Mouse (Mus musculus): Measurements from ENCODE around the gene Hsd3b7. TPM values are rescaled to one million over a fixed set of nuclear protein-coding genes. Genes with fewer than 3 reads are reported as not detected.
"Not testable (repeated sequence)": the region's sequence is repeated elsewhere in the genome, so short reads cannot be mapped to it uniquely, and the experiment has no call there.

The Hsd3b7 gene
- polyA plus RNA-seq, 1 experiment from 2014 or later = 5.0 TPM

- no peaks in the 10 kb centered on the region for H3K27me3 ChIP-seq (ENCODE audit: low read depth, poor library complexity, severe bottlenecking)
- DNase-seq (ENCODE audit: low spot score) = no peak
- peaks cover 51% of the 10 kb centered on the region for H3K36me3 ChIP-seq
- peak overlapping the region; percentile 68 for H3K27ac ChIP-seq (replicated peaks)
- WGBS = 48% methylated on average over 13 of the region's 13 CpGs
- peak overlapping the region; percentile 61 for H3K4me3 ChIP-seq
- peaks cover 39% of the 10 kb centered on the region for H3K4me1 ChIP-seq
- no peaks in the 10 kb centered on the region for H3K9me3 ChIP-seq (replicated peaks)
These were observed 31.9 kb upstream of the Hsd3b7 start for GRCm38 (mm10) chr7:127768346-127768996.

DNA sequence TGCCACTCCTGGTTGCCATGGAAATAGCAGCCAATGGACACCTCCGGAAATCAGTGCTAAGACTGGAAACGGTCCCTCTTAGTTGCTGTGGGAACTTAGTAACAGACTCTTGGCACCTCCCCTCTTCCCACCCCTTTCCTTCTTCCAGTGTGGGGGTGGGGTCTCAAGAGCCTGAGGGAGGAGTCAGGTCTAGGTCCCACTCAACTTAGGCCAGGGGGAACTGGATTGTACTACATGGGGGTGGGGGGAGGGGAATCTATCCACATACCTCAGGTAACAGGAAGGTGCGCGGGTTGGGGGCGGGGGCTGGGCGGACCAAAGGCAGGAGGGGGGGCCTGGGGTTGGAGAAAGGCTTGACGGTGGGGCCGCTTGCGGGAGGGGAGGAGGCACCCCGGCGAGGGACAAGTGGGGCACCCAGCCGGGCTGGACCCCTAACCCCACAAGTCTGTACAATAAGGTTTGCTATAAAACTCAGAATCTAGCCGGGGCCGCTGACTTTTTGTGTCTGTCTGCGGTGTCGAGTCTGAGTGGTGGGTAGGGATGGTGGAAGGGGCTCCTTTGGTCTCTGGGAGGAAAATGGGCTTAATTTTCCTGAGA lies 31.3 kb upstream of the Hsd3b7 start:
- peaks cover 45% of the 10 kb centered on the region for H3K36me3 ChIP-seq
- peaks cover 44% of the 10 kb centered on the region for H3K4me1 ChIP-seq
- DNase-seq (ENCODE audit: low spot score) = peak; percentile 89
- peak overlapping the region; percentile 61 for H3K4me3 ChIP-seq
- H3K9me3 ChIP-seq (replicated peaks) = no peaks in the 10 kb centered on the region
- H3K27me3 ChIP-seq (ENCODE audit: low read depth, poor library complexity, severe bottlenecking) = no peaks in the 10 kb centered on the region
- 0% methylated on average over 16 of the region's 16 CpGs for WGBS
- peak overlapping the region; percentile 87 for H3K27ac ChIP-seq (replicated peaks)

GRCm38 (mm10) chr7:127769651-127770038 lies 30.8 kb upstream of the Hsd3b7 start, which contains the start of gene Orai3:
Gene Orai3 (plus strand): TSS chr7:127769815.
- H3K4me1 ChIP-seq = peaks cover 44% of the 10 kb centered on the region
- under 1% methylated on average over 24 of the region's 24 CpGs for WGBS

DNA sequence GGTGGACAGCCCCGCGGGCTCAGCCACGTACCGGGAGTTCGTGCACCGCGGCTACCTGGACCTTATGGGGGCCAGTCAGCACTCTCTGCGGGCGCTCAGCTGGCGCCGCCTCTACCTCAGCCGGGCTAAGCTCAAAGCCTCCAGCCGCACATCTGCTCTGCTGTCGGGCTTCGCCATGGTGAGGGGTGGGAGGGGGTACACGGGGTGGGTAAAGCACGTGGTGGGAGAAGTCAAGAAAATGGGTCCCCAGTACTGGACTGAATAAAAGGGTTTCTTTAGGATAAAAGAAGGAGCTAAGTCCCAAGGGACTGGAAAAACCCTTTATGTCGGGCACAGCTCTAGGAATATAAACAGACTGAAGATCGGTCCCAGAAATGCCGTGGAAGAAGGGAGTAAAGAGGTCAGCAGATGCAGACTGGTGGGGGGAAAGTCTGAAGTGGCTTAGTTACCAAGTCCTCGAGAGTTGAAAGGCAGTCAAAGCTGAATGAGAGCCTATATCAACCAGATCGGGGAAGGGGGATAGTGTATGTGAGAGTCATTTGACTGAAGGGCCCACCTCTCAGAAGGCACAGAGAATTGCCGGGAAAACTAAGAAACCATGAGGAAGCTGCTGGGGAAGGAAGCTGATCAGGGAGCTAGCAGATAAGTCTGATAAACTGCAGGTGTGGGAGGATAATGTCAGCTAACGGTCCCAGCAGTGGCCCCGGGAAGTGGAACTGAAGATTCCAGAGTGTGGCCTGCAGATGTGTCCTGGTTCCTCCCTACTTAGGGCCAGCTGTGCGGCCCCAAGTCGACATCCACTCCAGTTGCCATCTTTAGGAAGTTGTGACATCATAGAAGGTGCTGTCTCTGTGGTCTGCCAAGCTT lies 30.1 kb upstream of the Hsd3b7 start:
- H3K4me3 ChIP-seq = peak overlapping the region; percentile 61
- peaks cover 33% of the 10 kb centered on the region for H3K36me3 ChIP-seq
- DNase-seq (ENCODE audit: low spot score) = no peak
- H3K4me1 ChIP-seq = peaks cover 44% of the 10 kb centered on the region
- H3K27ac ChIP-seq (replicated peaks) = peak overlapping the region; percentile 87
- WGBS = 8% methylated on average over 27 of the region's 27 CpGs
- H3K9me3 ChIP-seq (replicated peaks) = no peaks in the 10 kb centered on the region
- H3K27me3 ChIP-seq (ENCODE audit: low read depth, poor library complexity, severe bottlenecking) = no peaks in the 10 kb centered on the region

More at GRCm38 (mm10) chr7:127769651-127770038, 30.8 kb upstream of the Hsd3b7 start, which contains the start of gene Orai3:
- Histone ChIP-seq H3K4me3 (peak within 1 kb of the TSS; percentile 61), H3K27me3 (ENCODE audit: low read depth, poor library complexity, severe bottlenecking) (no peaks in the 10 kb centered on the region), H3K27ac (replicated peaks) (peak within 1 kb of the TSS; percentile 87), H3K9me3 (replicated peaks) (no peaks in the 10 kb centered on the region), H3K36me3 (peaks cover 40% of the 10 kb centered on the region)
- peak; percentile 80 for DNase-seq (ENCODE audit: low spot score)

- H3K36me3 ChIP-seq = peaks cover 24% of the 10 kb centered on the region
- WGBS = 77% methylated on average over 5 of the region's 5 CpGs
- peaks cover 47% of the 10 kb centered on the region for H3K4me1 ChIP-seq
- no peaks in the 10 kb centered on the region for H3K9me3 ChIP-seq (replicated peaks)
- no peaks in the 10 kb centered on the region for H3K27me3 ChIP-seq (ENCODE audit: low read depth, poor library complexity, severe bottlenecking)
- no peak overlapping the region for H3K27ac ChIP-seq (replicated peaks)
- no peak for DNase-seq (ENCODE audit: low spot score)
- 0 out of 2 replicates have a peak overlapping the region, but pooled peaks have one; percentile 9 for H3K4me3 ChIP-seq
These were observed 29.1 kb upstream of the Hsd3b7 start for GRCm38 (mm10) chr7:127771262-127771661.

DNA sequence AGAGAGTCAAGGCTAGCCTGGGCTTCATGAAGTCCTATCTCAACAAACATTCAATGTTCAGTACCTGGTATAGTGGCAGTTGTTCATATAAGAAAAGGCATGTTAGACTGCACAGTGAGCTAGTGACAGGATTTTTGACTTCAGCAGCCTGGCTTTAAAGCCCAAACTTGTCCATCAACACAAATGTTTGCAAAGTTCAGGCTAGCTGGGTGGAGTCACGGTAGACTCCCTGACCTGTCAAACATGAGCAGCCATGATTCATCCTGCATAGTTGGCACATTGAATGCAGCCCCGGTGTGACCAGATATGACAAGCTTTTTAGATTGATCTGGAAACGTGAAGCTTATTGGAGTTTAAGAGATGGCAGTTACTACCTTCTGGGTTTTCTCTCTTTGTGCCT lies 28.3 kb upstream of the Hsd3b7 start:
- H3K36me3 ChIP-seq = peaks cover 15% of the 10 kb centered on the region
- DNase-seq (ENCODE audit: low spot score) = no peak
- H3K4me3 ChIP-seq = no peak overlapping the region
- no peaks in the 10 kb centered on the region for H3K27me3 ChIP-seq (ENCODE audit: low read depth, poor library complexity, severe bottlenecking)
- H3K27ac ChIP-seq (replicated peaks) = no peak overlapping the region
- H3K4me1 ChIP-seq = peaks cover 48% of the 10 kb centered on the region
- 87% methylated on average over 3 of the region's 3 CpGs for WGBS
- H3K9me3 ChIP-seq (replicated peaks) = no peaks in the 10 kb centered on the region

DNA sequence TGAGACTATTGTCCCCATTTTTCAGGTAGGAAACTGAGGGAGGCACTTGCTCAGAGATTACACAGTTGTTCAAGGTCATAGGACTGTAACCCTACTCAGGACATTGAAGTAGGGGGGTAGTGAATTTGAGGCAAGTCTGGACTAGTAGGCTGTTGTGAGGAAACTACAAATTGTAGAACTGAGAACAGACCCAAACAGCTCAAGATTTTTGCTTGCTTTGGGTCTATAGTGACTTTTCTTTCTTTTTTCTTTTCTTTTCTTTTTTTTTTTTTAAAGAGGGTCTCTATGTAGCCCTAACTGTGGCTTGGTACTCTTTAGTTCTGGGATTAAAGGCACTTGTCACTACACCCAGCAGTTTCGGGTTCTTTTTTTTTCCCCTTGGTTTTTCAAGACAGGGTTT lies 27.8 kb upstream of the Hsd3b7 start:
- H3K27me3 ChIP-seq (ENCODE audit: low read depth, poor library complexity, severe bottlenecking) = no peaks in the 10 kb centered on the region
- WGBS = 93% methylated on average over 1 of the region's 1 CpGs
- H3K27ac ChIP-seq (replicated peaks) = no peak overlapping the region
- H3K4me1 ChIP-seq = peaks cover 48% of the 10 kb centered on the region
- H3K36me3 ChIP-seq = peaks cover 11% of the 10 kb centered on the region
- no peak overlapping the region for H3K4me3 ChIP-seq
- H3K9me3 ChIP-seq (replicated peaks) = no peaks in the 10 kb centered on the region
- DNase-seq (ENCODE audit: low spot score) = no peak

DNA sequence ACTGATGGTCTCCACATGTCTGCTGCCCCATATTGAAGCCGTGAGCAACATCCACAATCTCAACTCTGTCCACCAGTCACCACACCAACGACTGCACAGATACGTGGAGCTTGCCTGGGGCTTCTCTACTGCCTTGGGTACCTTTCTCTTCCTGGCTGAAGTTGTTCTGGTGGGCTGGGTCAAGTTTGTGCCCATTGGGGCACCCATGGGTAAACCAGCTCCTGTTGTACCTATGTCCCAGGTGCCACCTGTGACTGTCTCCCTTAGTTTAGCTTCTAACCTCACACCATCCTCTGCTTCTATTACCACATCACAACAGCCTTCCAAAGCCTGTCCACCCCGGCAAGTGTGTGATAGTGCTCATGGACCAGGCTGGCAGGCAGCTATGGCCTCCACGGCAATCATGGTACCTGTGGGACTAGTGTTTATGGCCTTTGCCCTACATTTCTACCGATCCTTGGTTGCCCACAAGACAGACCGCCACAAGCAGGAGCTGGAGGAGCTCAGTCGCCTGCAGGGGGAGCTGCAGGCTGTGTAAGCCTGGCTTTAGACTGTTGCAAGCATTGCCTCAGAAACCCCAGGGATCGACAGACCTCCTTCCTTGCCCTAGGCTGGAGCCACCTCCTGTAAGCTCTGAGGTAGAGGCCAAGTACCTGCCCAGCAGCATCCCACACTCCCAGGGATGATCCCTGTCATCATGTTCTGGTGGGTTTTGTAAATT lies 26.6 kb upstream of the Hsd3b7 start:
- peak overlapping the region; percentile 16; the same call in 1 of the 2 replicates for H3K4me3 ChIP-seq
- no peaks in the 10 kb centered on the region for H3K9me3 ChIP-seq (replicated peaks)
- H3K27me3 ChIP-seq (ENCODE audit: low read depth, poor library complexity, severe bottlenecking) = no peaks in the 10 kb centered on the region
- no peak overlapping the region for H3K27ac ChIP-seq (replicated peaks)
- H3K36me3 ChIP-seq = peaks cover 5% of the 10 kb centered on the region
- WGBS = 48% methylated on average over 9 of the region's 9 CpGs
- peaks cover 48% of the 10 kb centered on the region for H3K4me1 ChIP-seq
- peak; percentile 63 for DNase-seq (ENCODE audit: low spot score)

DNA sequence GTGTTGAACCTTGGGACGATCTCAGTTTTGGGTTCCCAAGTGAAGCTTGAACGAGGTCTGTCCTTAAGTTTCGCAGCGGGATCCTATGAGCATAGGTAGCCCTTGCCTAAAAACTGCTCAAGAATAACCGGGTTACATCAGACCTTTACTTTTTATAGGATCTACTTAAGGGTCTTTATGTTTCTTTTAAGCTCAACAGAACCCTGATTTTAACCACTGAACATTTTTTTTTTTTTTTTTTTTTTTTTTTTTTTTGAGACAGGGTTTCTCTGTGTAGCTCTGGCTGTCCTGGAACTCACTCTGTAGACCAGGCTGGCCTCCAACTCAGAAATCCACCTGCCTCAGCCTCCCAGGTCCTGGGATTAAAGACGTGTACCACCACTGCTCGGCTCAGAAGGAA lies 24.6 kb upstream of the Hsd3b7 start:
- DNase-seq (ENCODE audit: low spot score); H3K27me3 ChIP-seq (ENCODE audit: low read depth, poor library complexity, severe bottlenecking); H3K9me3 ChIP-seq (replicated peaks): not testable (repeated sequence)
- peaks cover 25% of the 10 kb centered on the region for H3K36me3 ChIP-seq
- peak overlapping the region; percentile 97 for H3K4me3 ChIP-seq
- peak overlapping the region; percentile 100 for H3K27ac ChIP-seq (replicated peaks)
- H3K4me1 ChIP-seq = peaks cover 28% of the 10 kb centered on the region
- WGBS = 77% methylated on average over 7 of the region's 7 CpGs

- Histone ChIP-seq H3K27me3 (ENCODE audit: low read depth, poor library complexity, severe bottlenecking) (no peaks in the 10 kb centered on the region), H3K27ac (replicated peaks) (peak within 1 kb of the TSS; percentile 100), H3K4me1 (peaks cover 22% of the 10 kb centered on the region), H3K4me3 (peak within 1 kb of the TSS; percentile 97), H3K36me3 (peaks cover 31% of the 10 kb centered on the region), H3K9me3 (replicated peaks) (no peaks in the 10 kb centered on the region)
- DNase-seq (ENCODE audit: low spot score) = peak; percentile 85
- under 1% methylated on average over 23 of the region's 23 CpGs for WGBS
These were observed 24.0 kb upstream of the Hsd3b7 start, which contains the start of gene Setd1a for GRCm38 (mm10) chr7:127776426-127776825. Gene Setd1a (plus strand): TSS chr7:127776670.

DNA sequence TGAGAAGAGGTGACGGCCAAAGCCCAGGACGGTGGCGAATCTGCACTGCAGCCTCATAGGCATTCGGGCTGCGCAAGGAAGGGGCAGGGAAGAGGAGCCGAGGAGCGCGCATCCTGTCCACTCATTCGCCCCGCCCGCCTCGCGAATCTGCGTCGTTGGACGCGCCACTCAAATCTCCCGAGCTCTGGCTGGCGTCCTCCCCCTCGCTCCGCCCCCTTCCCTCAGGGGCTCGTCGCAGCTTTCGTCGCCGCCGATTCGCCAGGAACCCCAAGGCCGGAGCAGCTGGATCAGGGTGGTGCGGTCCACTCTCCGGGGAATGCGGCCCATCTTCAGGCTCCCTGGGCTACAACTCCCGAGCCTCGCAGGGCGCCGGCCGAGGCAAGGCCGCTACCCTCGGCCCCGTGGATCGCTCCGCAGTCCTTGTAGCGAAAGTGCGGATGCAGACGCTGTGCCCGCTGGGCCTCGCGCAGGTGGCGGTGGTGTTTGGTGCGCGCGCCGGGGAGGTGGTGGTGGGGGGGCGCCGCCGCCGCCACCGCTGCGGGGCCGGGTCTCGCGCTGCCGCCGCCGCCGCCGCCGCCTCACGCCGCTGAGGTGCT lies 23.4 kb upstream of the Hsd3b7 start:
- H3K36me3 ChIP-seq = peaks cover 36% of the 10 kb centered on the region
- no peaks in the 10 kb centered on the region for H3K27me3 ChIP-seq (ENCODE audit: low read depth, poor library complexity, severe bottlenecking)
- under 1% methylated on average over 69 of the region's 70 CpGs for WGBS
- H3K9me3 ChIP-seq (replicated peaks) = no peaks in the 10 kb centered on the region
- peaks cover 21% of the 10 kb centered on the region for H3K4me1 ChIP-seq
- peak; percentile 95 for DNase-seq (ENCODE audit: low spot score)
- peak overlapping the region; percentile 100 for H3K27ac ChIP-seq (replicated peaks)
- H3K4me3 ChIP-seq = peak overlapping the region; percentile 97
